Mouse (Mus musculus): ENCODE measurements around the gene Kifc5b. TPM values are rescaled to one million over a fixed set of nuclear protein-coding genes. Genes with fewer than 3 reads are reported as not detected.
A peak's percentile ranks its signal among the peaks of the same experiment; 100 is the strongest.

The Kifc5b gene
- 12.2 and 13.8 TPM in 2 replicates for polyA plus RNA-seq (2012; rRNA removed)
- polyA plus RNA-seq (2014; fragmentation: Nextera tagmentation; extraction: Ambion mirVana) = 2.7 and 3.3 TPM in 2 replicates

DNA sequence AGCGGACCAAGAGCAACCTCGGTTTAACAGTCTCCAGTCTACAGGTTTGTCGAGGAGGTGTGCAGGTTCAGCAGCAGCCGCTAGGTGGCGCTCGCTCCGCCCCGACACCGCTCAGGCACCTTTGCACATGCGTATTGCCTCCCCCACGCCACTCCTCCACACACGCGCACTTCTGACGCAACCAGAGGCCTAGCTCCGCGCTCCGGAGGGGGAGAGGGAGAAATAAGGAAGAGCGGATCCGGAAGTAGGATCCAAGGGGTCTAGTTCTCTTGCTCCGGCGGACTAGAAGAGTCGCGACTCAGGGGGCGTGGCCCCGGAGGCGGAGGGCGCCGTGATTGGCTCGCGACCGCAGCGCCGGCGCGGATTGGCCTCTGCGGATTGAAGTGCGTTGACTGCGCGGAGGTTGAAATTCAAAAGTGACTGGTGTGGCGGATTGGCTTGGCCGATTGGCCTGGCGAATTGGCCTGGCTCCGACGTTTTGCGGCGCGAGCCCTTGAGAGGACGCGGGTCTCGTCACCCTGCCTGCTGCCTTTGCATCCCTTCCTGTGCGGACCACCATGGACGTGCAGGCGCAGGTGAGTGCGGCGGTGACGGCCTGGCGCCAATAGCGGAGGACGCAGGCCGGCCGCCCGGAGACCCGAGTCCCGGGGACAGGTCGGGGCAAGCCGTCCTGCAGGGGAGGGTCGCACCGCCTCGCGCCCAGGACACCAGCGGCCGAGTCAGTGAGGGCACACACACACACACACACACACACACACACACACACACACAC is at the start of gene Kifc5b:
TSS of gene Kifc5b (plus strand) at position 381 of the 772 bp plus-strand sequence.
- Histone ChIP-seq H3K9me3 (ENCODE audit: control insufficient read depth, low read length) (no peaks in the 10 kb centered on the region), H3K4me2 (ENCODE audit: low read depth) (peak within 1 kb of the TSS; percentile 84), H3K4me1 (replicated peaks; ENCODE audit: control insufficient read depth in 2 of 2, insufficient read depth in 2 of 2, low read length in 1 of 2) (peaks cover 9% of the 10 kb centered on the region in 2 experiments; a peak in 3 of 4 replicates), H3K36me3 (replicated peaks; ENCODE audit: control insufficient read depth, insufficient read depth, low read depth) (peaks cover 16% of the 10 kb centered on the region), H3K4me3 (ENCODE audit: insufficient read depth in 1 of 2, low read depth in 2 of 2, low read length in 2 of 2) (peak within 1 kb of the TSS; percentile 63 to 89), H3K9ac (replicated peaks) (peak within 1 kb of the TSS; percentile 87), H3K27ac (peak within 1 kb of the TSS; percentile 47), H3K27me3 (ENCODE audit: control insufficient read depth, insufficient read depth, low read length) (no peaks in the 10 kb centered on the region)
- DNase-seq (ENCODE audit: low read depth in 3 of 3, low spot score in 3 of 3) (peak; percentile 97 to 98 (median 98)), ATAC-seq (ENCODE audit: insufficient read depth) (peak; percentile 94)
- TF ChIP-seq EP300 (IDR thresholded peaks at IDR 0.05; ENCODE audit: low read depth) = no peak; the same call in 1 of the 2 replicates
- peak; percentile 100 for TF ChIP-seq CTCF (IDR thresholded peaks at IDR 0.05; ENCODE audit: low read depth)
- under 1% methylated on average over 72 of the region's 72 CpGs for WGBS (ENCODE audit: insufficient replicate concordance)

DNA sequence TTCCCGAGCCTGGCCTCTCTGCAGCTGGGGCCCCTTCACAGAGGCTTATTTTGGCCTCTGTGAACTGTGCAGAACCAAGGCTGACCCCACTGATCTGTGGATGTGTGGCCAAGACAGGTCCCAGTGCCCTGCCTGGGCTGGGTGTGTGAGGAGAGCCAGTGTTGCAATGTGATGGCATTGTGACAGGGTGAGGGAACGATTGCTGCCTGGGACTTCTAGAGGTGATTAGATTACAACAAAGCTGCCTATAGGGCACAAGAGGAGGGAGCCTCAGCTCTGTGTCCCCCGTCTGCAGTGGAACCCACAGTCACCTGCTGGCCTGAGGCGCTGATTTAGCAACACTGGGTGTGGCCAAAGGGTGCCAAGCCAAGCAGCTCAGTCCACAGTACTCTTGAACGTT is 48.1 kb upstream of the Kifc5b start:
- Histone ChIP-seq H3K27ac (no peak overlapping the region), H3K9me3 (ENCODE audit: control insufficient read depth, low read length) (no peaks in the 10 kb centered on the region), H3K9ac (replicated peaks) (no peak overlapping the region), H3K27me3 (ENCODE audit: control insufficient read depth, insufficient read depth, low read length) (no peaks in the 10 kb centered on the region; the same call in 1 of the 2 replicates), H3K4me2 (ENCODE audit: low read depth) (no peak overlapping the region), H3K4me1 (replicated peaks; ENCODE audit: control insufficient read depth in 2 of 2, insufficient read depth in 2 of 2, low read length in 1 of 2) (no peaks in the 10 kb centered on the region), H3K36me3 (replicated peaks; ENCODE audit: control insufficient read depth, insufficient read depth, low read depth) (no peaks in the 10 kb centered on the region), H3K4me3 (ENCODE audit: insufficient read depth in 1 of 2, low read depth in 2 of 2, low read length in 2 of 2) (no peak overlapping the region)
- DNase-seq (ENCODE audit: low read depth in 3 of 3, low spot score in 3 of 3) (no peak), ATAC-seq (ENCODE audit: insufficient read depth) (no peak)
- 27% methylated on average over 5 of the region's 5 CpGs for WGBS (ENCODE audit: insufficient replicate concordance)
- TF ChIP-seq EP300 (IDR thresholded peaks at IDR 0.05; ENCODE audit: low read depth) = no peak

- no peaks in the 10 kb centered on the region for H3K36me3 ChIP-seq (replicated peaks; ENCODE audit: control insufficient read depth, insufficient read depth, low read depth)
- WGBS (ENCODE audit: insufficient replicate concordance) = 52% methylated on average over 3 of the region's 3 CpGs
- no peak overlapping the region for H3K27ac ChIP-seq
- H3K9me3 ChIP-seq (ENCODE audit: control insufficient read depth, low read length) = no peaks in the 10 kb centered on the region
- ATAC-seq (ENCODE audit: insufficient read depth) (no peak), DNase-seq (ENCODE audit: low read depth in 3 of 3, low spot score in 3 of 3) (no peak)
- no peak overlapping the region for H3K9ac ChIP-seq (replicated peaks)
- no peak overlapping the region for H3K4me2 ChIP-seq (ENCODE audit: low read depth)
- no peaks in the 10 kb centered on the region for H3K4me1 ChIP-seq (replicated peaks; ENCODE audit: control insufficient read depth in 2 of 2, insufficient read depth in 2 of 2, low read length in 1 of 2)
- H3K27me3 ChIP-seq (ENCODE audit: control insufficient read depth, insufficient read depth, low read length) = no peaks in the 10 kb centered on the region
- no peak for TF ChIP-seq EP300 (IDR thresholded peaks at IDR 0.05; ENCODE audit: low read depth)
- TF ChIP-seq CTCF (IDR thresholded peaks at IDR 0.05; ENCODE audit: low read depth) = no peak
- no peak overlapping the region for H3K4me3 ChIP-seq (ENCODE audit: insufficient read depth in 1 of 2, low read depth in 2 of 2, low read length in 2 of 2)
These were observed 44.0 kb upstream of the Kifc5b start for GRCm38 (mm10) chr17:26872870-26873269.

- ATAC-seq (ENCODE audit: insufficient read depth) = no peak
- WGBS (ENCODE audit: insufficient replicate concordance) = 71% methylated on average over 8 of the region's 8 CpGs
- Histone ChIP-seq H3K9me3 (ENCODE audit: control insufficient read depth, low read length) (no peaks in the 10 kb centered on the region), H3K4me1 (replicated peaks; ENCODE audit: control insufficient read depth in 2 of 2, insufficient read depth in 2 of 2, low read length in 1 of 2) (no peaks in the 10 kb centered on the region), H3K4me3 (ENCODE audit: insufficient read depth in 1 of 2, low read depth in 2 of 2, low read length in 2 of 2) (no peak overlapping the region), H3K27ac (no peak overlapping the region), H3K9ac (replicated peaks) (no peak overlapping the region), H3K27me3 (ENCODE audit: control insufficient read depth, insufficient read depth, low read length) (no peaks in the 10 kb centered on the region), H3K4me2 (ENCODE audit: low read depth) (no peak overlapping the region), H3K36me3 (replicated peaks; ENCODE audit: control insufficient read depth, insufficient read depth, low read depth) (no peaks in the 10 kb centered on the region)
- TF ChIP-seq CTCF (IDR thresholded peaks at IDR 0.05; ENCODE audit: low read depth) (no peak), EP300 (IDR thresholded peaks at IDR 0.05; ENCODE audit: low read depth) (no peak)
- no peak for DNase-seq (ENCODE audit: low read depth in 3 of 3, low spot score in 3 of 3)
These were observed 43.4 kb upstream of the Kifc5b start for GRCm38 (mm10) chr17:26873502-26873901.

DNA sequence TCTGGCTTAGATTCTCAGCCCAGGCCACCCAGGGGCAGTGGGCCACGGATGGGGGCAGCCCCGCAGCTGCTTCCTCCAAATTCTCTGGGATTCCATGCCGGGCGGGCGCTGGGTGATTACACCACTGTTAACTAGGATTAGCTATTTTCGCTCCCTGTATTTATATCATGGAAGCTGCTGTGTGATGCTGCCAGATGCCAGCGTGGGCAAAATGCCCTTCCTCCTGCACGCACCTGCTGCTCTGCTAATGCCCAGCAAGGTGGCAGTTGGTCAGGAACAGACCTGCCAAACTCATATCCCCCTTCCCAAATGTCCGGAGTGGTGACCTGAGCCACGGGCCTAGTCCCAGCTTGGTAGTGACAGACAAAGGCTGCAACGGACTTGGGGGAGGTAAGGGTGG is 42.3 kb upstream of the Kifc5b start:
- Histone ChIP-seq H3K4me2 (ENCODE audit: low read depth) (no peak overlapping the region), H3K27me3 (ENCODE audit: control insufficient read depth, insufficient read depth, low read length) (no peaks in the 10 kb centered on the region), H3K9ac (replicated peaks) (no peak overlapping the region), H3K4me1 (replicated peaks; ENCODE audit: control insufficient read depth in 2 of 2, insufficient read depth in 2 of 2, low read length in 1 of 2) (no peaks in the 10 kb centered on the region), H3K4me3 (ENCODE audit: insufficient read depth in 1 of 2, low read depth in 2 of 2, low read length in 2 of 2) (no peak overlapping the region), H3K36me3 (replicated peaks; ENCODE audit: control insufficient read depth, insufficient read depth, low read depth) (no peaks in the 10 kb centered on the region), H3K9me3 (ENCODE audit: control insufficient read depth, low read length) (no peaks in the 10 kb centered on the region; the same call in 1 of the 2 replicates), H3K27ac (no peak overlapping the region)
- ATAC-seq (ENCODE audit: insufficient read depth) (no peak), DNase-seq (ENCODE audit: low read depth in 3 of 3, low spot score in 3 of 3) (no peak)
- WGBS (ENCODE audit: insufficient replicate concordance) = 68% methylated on average over 11 of the region's 11 CpGs
- TF ChIP-seq CTCF (IDR thresholded peaks at IDR 0.05; ENCODE audit: low read depth) (no peak), EP300 (IDR thresholded peaks at IDR 0.05; ENCODE audit: low read depth) (no peak)

All from liver, embryonic 14.5 days (tissue).